Mouse (Mus musculus) myocyte (in vitro differentiated cells): Measurements from ENCODE around the gene Tfap4. TPM values are rescaled to one million over a fixed set of nuclear protein-coding genes. Genes with fewer than 3 reads are reported as not detected.

Experiments
- H3K27me3 ChIP-seq: one replicate; pipeline ENCODE4 v1.6.1; 2011; ENCODE audit not compliant: control insufficient read depth, insufficient read depth, insufficient read length
- H3K36me3 ChIP-seq: one replicate; pipeline ENCODE4 v1.6.1; 2011; ENCODE audit not compliant: control insufficient read depth, insufficient read depth
- H3K4me2 ChIP-seq: one replicate; pipeline ENCODE4 v1.6.1; 2011; ENCODE audit warnings: low read depth, control low read depth
- H3K4me3 ChIP-seq: one replicate; pipeline ENCODE4 v1.5.1; 2011; ENCODE audit warnings: mild to moderate bottlenecking, control low read depth, moderate library complexity
- H3K79me2 ChIP-seq: one replicate; pipeline ENCODE4 v1.6.1; 2011; ENCODE audit not compliant: control insufficient read depth, insufficient read depth
- H3ac ChIP-seq: one replicate; pipeline ENCODE4 v1.6.1; 2011; ENCODE audit not compliant: control insufficient read depth, insufficient read length
- CEBPB ChIP-seq: IDR thresholded peaks from 2 replicates; pipeline ENCODE4 v1.6.1; 2011; ENCODE audit warnings: mild to moderate bottlenecking, moderate library complexity; ENCODE audit not compliant: poor library complexity, insufficient read depth, severe bottlenecking
- E2F4 ChIP-seq: IDR thresholded peaks from one replicate; pipeline ENCODE4 v1.6.1; 2011; ENCODE audit warnings: mild to moderate bottlenecking, control low read depth, moderate library complexity; ENCODE audit not compliant: insufficient read depth
- MAX ChIP-seq: IDR thresholded peaks from one replicate; pipeline ENCODE4 v1.6.1; 2011; ENCODE audit warnings: low read depth, mild to moderate bottlenecking, control low read depth
- MYOD1 ChIP-seq, 3 experiments: IDR thresholded peaks; one replicate each; pipeline ENCODE4 v1.6.1; 2011; ENCODE audit warnings: control low read depth in 2 of 3, low read depth in 2 of 3, mild to moderate bottlenecking in 2 of 3, moderate library complexity in 1 of 3; ENCODE audit not compliant: insufficient read length in 2 of 3, control insufficient read depth in 1 of 3
- MYOG ChIP-seq, 3 experiments: IDR thresholded peaks; one replicate each; pipeline ENCODE4 v1.6.1; 2011; ENCODE audit warnings: control low read depth in 2 of 3, low read depth in 2 of 3, mild to moderate bottlenecking in 2 of 3; ENCODE audit not compliant: insufficient read length in 2 of 3, control insufficient read depth in 1 of 3, insufficient read depth in 1 of 3
- POLR2A ChIP-seq: IDR thresholded peaks from one replicate; pipeline ENCODE4 v1.6.1; 2011; ENCODE audit warnings: low read depth, mild to moderate bottlenecking, control low read depth, moderate library complexity; ENCODE audit not compliant: insufficient read length
- POLR2AphosphoS2 ChIP-seq: IDR thresholded peaks from one replicate; pipeline ENCODE4 v1.6.1; 2011; ENCODE audit warnings: low read depth, control low read depth; ENCODE audit not compliant: insufficient read length
- REST ChIP-seq: IDR thresholded peaks from one replicate; pipeline ENCODE4 v1.6.1; 2011; ENCODE audit warnings: mild to moderate bottlenecking, control low read depth, moderate library complexity; ENCODE audit not compliant: insufficient read depth, insufficient read length
- SRF ChIP-seq: IDR thresholded peaks from one replicate; pipeline ENCODE4 v1.6.1; 2011; ENCODE audit warnings: low read depth; ENCODE audit not compliant: control insufficient read depth, insufficient read length
- TCF12 ChIP-seq: IDR thresholded peaks from one replicate; pipeline ENCODE4 v1.6.1; 2011; ENCODE audit warnings: mild to moderate bottlenecking, control low read depth; ENCODE audit not compliant: poor library complexity, insufficient read depth, severe bottlenecking
- TCF3 ChIP-seq: IDR thresholded peaks from one replicate; pipeline ENCODE4 v1.6.1; 2011; ENCODE audit warnings: low read depth, control low read depth; ENCODE audit not compliant: insufficient read length
- USF1 ChIP-seq: IDR thresholded peaks from one replicate; pipeline ENCODE4 v1.6.1; 2011; ENCODE audit warnings: low read depth, mild to moderate bottlenecking, control low read depth, moderate library complexity
- polyA plus RNA-seq: library from polyadenylated mRNA; unstranded; fragments of >200 nt; fragmentation: generic; extraction: Trizol; gene quantifications from one replicate; pipeline ENCODE4 v1.2.1, GENCODE M21; 2012; ENCODE audit warnings: missing spikeins

Tfap4 gene
- polyA plus RNA-seq, 1 experiment = 4.0 TPM

DNA sequence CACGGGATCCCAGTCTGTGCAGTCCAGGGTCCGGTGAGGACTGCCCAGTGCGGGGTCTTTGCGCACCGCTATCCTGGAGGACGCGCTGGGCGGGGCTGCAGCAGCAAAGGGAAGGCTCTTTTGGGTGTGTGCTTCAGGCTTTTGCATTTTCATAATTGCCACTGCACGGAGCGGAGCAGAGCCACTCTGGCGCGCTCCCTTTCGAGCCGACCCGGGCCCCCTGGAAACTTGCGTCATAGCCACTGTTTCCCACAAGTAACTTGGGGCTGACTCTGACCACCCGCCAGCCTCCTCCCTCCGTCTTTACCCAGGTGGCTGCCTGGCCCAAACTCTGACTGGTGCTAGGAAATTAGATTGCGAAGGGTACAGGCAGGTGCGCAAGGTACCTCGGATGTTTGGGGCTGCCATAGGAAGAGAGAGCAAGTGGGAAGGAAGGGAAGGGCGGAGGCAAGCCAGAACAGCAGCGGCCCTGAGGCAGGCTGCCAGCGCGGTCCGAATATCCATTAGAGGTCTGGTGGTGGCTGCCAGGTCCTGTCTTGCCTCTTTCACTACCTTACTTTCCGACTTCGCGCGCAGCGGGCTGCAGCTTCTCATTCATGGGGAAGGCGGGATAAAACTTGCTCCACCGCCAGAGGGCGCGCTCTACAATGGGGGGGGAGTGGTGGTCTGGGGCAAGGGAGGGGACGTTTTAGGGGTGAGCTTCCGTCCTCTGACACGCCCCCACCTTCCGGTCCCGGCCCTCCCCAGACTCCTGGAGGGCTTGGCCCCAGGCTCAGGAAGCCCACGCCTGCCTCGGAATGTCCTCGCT lies 695 bp upstream of the Tfap4 start:
- Histone ChIP-seq H3K79me2 (peaks cover 30% of the 10 kb centered on the region), H3K4me2 (peak overlapping the region; percentile 97), H3K27me3 (no peaks in the 10 kb centered on the region), H3ac (peak overlapping the region; percentile 32), H3K4me3 (peak overlapping the region; percentile 80), H3K36me3 (no peaks in the 10 kb centered on the region)
- TF ChIP-seq TCF12 (no peak), USF1 (no peak), TCF3 (no peak), SRF (no peak), MYOD1 (IDR thresholded peaks at IDR 0.05; ENCODE audit: control insufficient read depth in 1 of 3, insufficient read length in 2 of 3, low read depth in 2 of 3) (no peak), REST (no peak), E2F4 (no peak), POLR2AphosphoS2 (no peak), POLR2A (no peak), CEBPB (no peak), MYOG (IDR thresholded peaks at IDR 0.05; ENCODE audit: control insufficient read depth in 1 of 3, insufficient read depth in 1 of 3, insufficient read length in 2 of 3, low read depth in 2 of 3) (no peak), MAX (no peak)

DNA sequence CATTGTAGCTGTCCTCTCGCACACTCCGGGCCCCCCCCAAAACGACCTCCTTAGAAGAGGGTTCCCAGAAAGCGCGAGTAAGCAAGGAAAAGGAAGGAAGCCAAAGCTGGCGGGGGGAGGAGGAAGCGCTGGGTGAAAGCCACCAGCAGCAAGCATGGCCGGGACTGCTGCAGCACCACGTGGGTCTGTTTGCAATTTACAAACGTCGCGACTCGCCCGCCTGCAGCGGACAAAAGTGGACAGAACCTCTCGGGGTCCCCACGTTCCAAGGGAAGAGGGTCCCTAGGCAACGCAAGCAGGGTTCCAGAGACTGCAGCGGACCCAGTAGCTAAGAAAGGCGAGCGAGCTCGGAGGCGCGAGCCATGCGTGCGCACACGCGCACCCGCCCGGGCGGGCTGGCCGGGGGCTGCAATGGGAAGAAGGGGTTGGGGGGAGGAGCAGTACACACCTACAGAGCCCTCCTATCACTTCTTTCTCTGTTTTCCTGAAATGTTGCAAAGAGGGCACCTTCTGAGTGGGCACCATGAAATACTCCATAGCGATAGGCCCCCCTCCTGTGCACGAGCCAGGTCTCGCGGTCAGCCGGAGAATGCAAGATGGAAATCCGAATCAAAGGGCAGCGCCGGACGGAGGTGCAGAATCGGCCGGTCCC lies 548 bp downstream of the Tfap4 start:
- Histone ChIP-seq H3K4me3 (peak overlapping the region; percentile 80), H3K79me2 (peaks cover 42% of the 10 kb centered on the region), H3K4me2 (peak overlapping the region; percentile 97), H3K27me3 (no peaks in the 10 kb centered on the region), H3ac (peak overlapping the region; percentile 32), H3K36me3 (no peaks in the 10 kb centered on the region)
- TF ChIP-seq TCF3 = no peak
- TF ChIP-seq E2F4 = no peak
- TF ChIP-seq MAX = no peak
- peak; percentile 63 for TF ChIP-seq USF1
- TF ChIP-seq POLR2A = peak; percentile 15
- TF ChIP-seq MYOG (IDR thresholded peaks at IDR 0.05; ENCODE audit: control insufficient read depth in 1 of 3, insufficient read depth in 1 of 3, insufficient read length in 2 of 3, low read depth in 2 of 3) = no peak
- no peak for TF ChIP-seq CEBPB
- no peak for TF ChIP-seq SRF
- TF ChIP-seq MYOD1 (IDR thresholded peaks at IDR 0.05; ENCODE audit: control insufficient read depth in 1 of 3, insufficient read length in 2 of 3, low read depth in 2 of 3) = no peak
- no peak for TF ChIP-seq POLR2AphosphoS2
- no peak for TF ChIP-seq REST

- H3K27me3 ChIP-seq = no peaks in the 10 kb centered on the region
- TF ChIP-seq MAX (no peak), MYOG (IDR thresholded peaks at IDR 0.05; ENCODE audit: control insufficient read depth in 1 of 3, insufficient read depth in 1 of 3, insufficient read length in 2 of 3, low read depth in 2 of 3) (peak in 1 of 3 experiments; percentile 33), SRF (no peak), POLR2AphosphoS2 (no peak), E2F4 (no peak), USF1 (no peak), CEBPB (no peak), TCF3 (no peak), POLR2A (peak; percentile 85), REST (no peak), TCF12 (no peak), MYOD1 (IDR thresholded peaks at IDR 0.05; ENCODE audit: control insufficient read depth in 1 of 3, insufficient read length in 2 of 3, low read depth in 2 of 3) (no peak)
- H3ac ChIP-seq = peak overlapping the region; percentile 32
- peaks cover 48% of the 10 kb centered on the region for H3K79me2 ChIP-seq
- H3K36me3 ChIP-seq = no peaks in the 10 kb centered on the region
- H3K4me2 ChIP-seq = peak overlapping the region; percentile 97
- H3K4me3 ChIP-seq = peak overlapping the region; percentile 80
Observed at GRCm38 (mm10) chr16:4558384-4558979, 1.2 kb downstream of the Tfap4 start.

DNA sequence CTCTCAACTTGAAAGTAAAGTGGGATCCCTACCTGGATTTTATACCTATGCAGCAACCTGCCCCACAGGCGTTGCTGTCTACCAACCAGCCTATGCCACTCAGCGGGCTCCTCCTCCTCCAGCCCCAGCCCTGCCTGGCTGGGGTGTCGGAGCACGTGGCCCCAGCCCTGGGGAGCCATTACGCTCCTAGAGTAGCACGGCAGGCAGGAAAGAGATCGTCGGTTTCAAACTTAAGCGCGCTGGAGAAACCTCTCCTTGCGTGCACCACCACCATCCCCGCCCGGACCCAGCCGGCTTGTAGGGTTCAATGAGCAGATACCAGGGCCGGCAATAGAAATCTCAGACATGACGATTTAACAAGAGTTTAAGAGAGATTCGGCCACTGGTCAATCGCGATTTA lies 1.7 kb downstream of the Tfap4 start:
- peak; percentile 62 for TF ChIP-seq MAX
- no peak for TF ChIP-seq REST
- no peak for TF ChIP-seq TCF12
- TF ChIP-seq POLR2AphosphoS2 = peak; percentile 64
- no peak for TF ChIP-seq E2F4
- no peak for TF ChIP-seq MYOG (IDR thresholded peaks at IDR 0.05; ENCODE audit: control insufficient read depth in 1 of 3, insufficient read depth in 1 of 3, insufficient read length in 2 of 3, low read depth in 2 of 3)
- no peak for TF ChIP-seq CEBPB
- no peak for TF ChIP-seq SRF
- no peak for TF ChIP-seq MYOD1 (IDR thresholded peaks at IDR 0.05; ENCODE audit: control insufficient read depth in 1 of 3, insufficient read length in 2 of 3, low read depth in 2 of 3)
- peak; percentile 82 for TF ChIP-seq USF1
- peak; percentile 57 for TF ChIP-seq POLR2A
- no peak for TF ChIP-seq TCF3
- Histone ChIP-seq H3K27me3 (no peaks in the 10 kb centered on the region), H3K4me3 (peak overlapping the region; percentile 80), H3ac (peak overlapping the region; percentile 32), H3K36me3 (no peaks in the 10 kb centered on the region), H3K4me2 (peak overlapping the region; percentile 97), H3K79me2 (peaks cover 48% of the 10 kb centered on the region)
